Mouse (Mus musculus): ENCODE measurements around the gene Dmrt3.

DNA sequence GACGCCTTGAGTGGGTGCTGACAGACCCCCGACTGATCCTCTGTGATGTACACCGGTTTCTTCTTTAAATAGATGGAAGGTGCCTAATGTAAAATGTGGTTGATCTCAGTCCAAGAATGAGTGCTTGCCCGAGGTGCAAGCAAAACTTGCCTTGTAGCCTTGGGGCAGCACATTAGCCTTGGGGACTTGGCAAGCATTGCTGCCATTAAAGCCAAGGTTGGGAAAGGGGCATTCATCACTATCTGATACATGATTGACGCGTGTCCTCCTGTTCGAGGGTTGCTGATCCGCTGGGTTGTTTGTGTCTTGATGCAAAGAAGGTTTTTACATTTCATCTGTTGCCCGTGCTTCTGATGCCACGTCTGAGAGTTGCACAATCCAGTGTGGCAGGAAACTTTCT, 35.7 kb upstream of the Dmrt3 start:
- TF ChIP-seq POLR2A (IDR thresholded peaks at IDR 0.05; ENCODE audit: insufficient read length, low read depth) (no peak), REST (IDR thresholded peaks at IDR 0.05; ENCODE audit: insufficient read depth, insufficient read length) (no peak), MAX (IDR thresholded peaks at IDR 0.05; ENCODE audit: low read depth) (no peak), CEBPB (IDR thresholded peaks at IDR 0.05; ENCODE audit: insufficient read depth, poor library complexity, severe bottlenecking) (no peak), TCF3 (IDR thresholded peaks at IDR 0.05; ENCODE audit: insufficient read length, low read depth) (no peak), E2F4 (IDR thresholded peaks at IDR 0.05; ENCODE audit: insufficient read depth) (no peak), POLR2AphosphoS2 (IDR thresholded peaks at IDR 0.05; ENCODE audit: insufficient read length, low read depth) (no peak), MYOG (IDR thresholded peaks at IDR 0.05; ENCODE audit: control insufficient read depth in 1 of 3, insufficient read depth in 1 of 3, insufficient read length in 2 of 3, low read depth in 2 of 3) (no peak), USF1 (IDR thresholded peaks at IDR 0.05; ENCODE audit: low read depth) (no peak)

All from myocyte (in vitro differentiated cells).